17 mouse cellular contexts compared by ENCODE assay signal in genomic region chr7:127152464-127152863, GRCm38 (mm10). TPM values are rescaled to one million over a fixed set of nuclear protein-coding genes. Genes with fewer than 3 reads are reported as not detected.
"Had no signal": no experiment of that assay in that cellular context is flagged by ENCODE, and none has a peak within 500 bp of the region (broad histone marks: within the 10 kb centered on the region; RNA-seq: fewer than 3 reads in every experiment).

No protein-coding gene starts in this region.

- H3K4me2 ChIP-seq: neural tube, embryonic 13.5 days; neural tube, embryonic 15.5 days; stomach, embryonic 15.5 days had no signal

- H3K9ac ChIP-seq: neural tube, embryonic 13.5 days; neural tube, embryonic 15.5 days; stomach, embryonic 15.5 days had no signal

- H3K4me1 ChIP-seq: neural tube, embryonic 13.5 days; neural tube, embryonic 15.5 days; stomach, embryonic 15.5 days had no signal

- H3K9me3 ChIP-seq: neural tube, embryonic 13.5 days; neural tube, embryonic 15.5 days; stomach, embryonic 15.5 days had no signal

- H3K27me3 ChIP-seq: neural tube, embryonic 13.5 days; neural tube, embryonic 15.5 days; stomach, embryonic 15.5 days had no signal

- DNase-seq: retina, postnatal 1 day; right cerebral cortex, adult 18-20 months; right cerebral cortex, postnatal 14 days; right cerebral cortex, postnatal 25 days; right cerebral cortex, postnatal 4 days; spleen, adult 18-20 months; thymus, adult 18-20 months; thymus, adult 2 months; thymus, postnatal 14 days; thymus, postnatal 25 days; thymus, postnatal 36 days; thymus, postnatal 4 days had no signal

- H3K36me3 ChIP-seq: neural tube, embryonic 13.5 days; neural tube, embryonic 15.5 days; stomach, embryonic 15.5 days had no signal

- H3K4me3 ChIP-seq: neural tube, embryonic 13.5 days; neural tube, embryonic 15.5 days; stomach, embryonic 15.5 days had no signal

- H3K27ac ChIP-seq: neural tube, embryonic 13.5 days; neural tube, embryonic 15.5 days; stomach, embryonic 15.5 days; stomach, postnatal 0 days had no signal

RNA-seq across cellular contexts. Expression of gene Spn, which starts 14.8 kb away (rescaled TPM):
- polyA plus RNA-seq: neural tube, embryonic 14.5 days had no signal

RNA-seq across cellular contexts. Expression of gene Qprt, which starts 30.4 kb away (rescaled TPM):
- polyA plus RNA-seq: neural tube, embryonic 14.5 days had no signal
